8 mouse cellular contexts compared by ENCODE assay signal in the genomic region with DNA sequence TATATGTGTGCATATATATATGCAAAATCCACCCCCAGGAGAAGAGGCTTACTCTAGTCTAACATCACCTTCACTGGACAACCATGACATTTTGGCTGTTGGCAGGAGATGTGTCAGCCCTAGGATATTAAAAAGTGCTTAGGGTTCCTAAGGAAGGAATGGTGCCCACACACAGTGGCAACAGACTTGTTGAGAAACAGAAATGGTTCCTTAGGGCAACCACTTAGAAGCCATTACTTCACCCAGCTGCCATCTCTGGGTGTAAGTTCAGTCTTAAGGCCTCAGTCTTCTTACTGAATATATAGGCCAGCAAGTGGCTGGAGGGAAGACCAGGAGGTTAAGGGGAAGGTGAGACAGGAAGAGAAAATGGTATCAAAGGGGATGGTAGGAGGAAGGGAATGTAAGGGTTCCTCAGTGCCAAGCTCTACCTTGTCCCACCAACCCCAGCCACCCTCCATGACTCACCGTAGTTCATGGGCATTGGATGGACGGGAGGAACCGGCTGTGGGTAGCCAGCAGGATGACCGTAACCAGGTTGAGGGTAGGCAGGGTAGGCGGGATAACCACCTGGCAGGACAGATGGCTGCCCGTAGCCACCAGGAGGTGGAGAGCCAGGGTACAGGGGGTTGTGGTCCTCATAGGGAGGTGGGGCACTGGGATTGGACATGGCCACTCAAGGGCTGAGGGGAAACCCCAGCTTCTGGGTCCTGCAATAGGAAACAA. TPM values are rescaled to one million over a fixed set of nuclear protein-coding genes. Genes with fewer than 3 reads are reported as not detected.
DNase-seq lines count a peak whose midpoint lies in the region; ATAC-seq and TF ChIP-seq lines count a peak whose summit lies in the region.

No protein-coding gene starts in this region.

- no peak overlapping the region for H3K4me3 ChIP-seq in testis, adult 2 months (ENCODE audit: control insufficient read depth, low read depth, low read length)
- peak overlapping the region; percentile 8; the same call in 1 of the 2 replicates for H3K4me3 ChIP-seq in liver, embryonic 11.5 days (ENCODE audit: low read depth, low read length)

- H3K9ac ChIP-seq in liver, embryonic 11.5 days (ENCODE audit: low read depth, low read length), result peak overlapping the region; percentile 48; the same call in 1 of the 2 replicates

- TF ChIP-seq CTCF in testis, adult 2 months (IDR thresholded peaks at IDR 0.05; ENCODE audit: control insufficient read depth, insufficient read depth, insufficient replicate concordance, low read depth, low read length), result no peak

- H3K36me3 ChIP-seq in testis, adult 2 months (ENCODE audit: control insufficient read depth, insufficient read depth, low read length), result no peaks in the 10 kb centered on the region
- peaks cover 11% of the 10 kb centered on the region for H3K36me3 ChIP-seq in liver, embryonic 11.5 days (ENCODE audit: control insufficient read depth, insufficient read depth, low read length)

- no peak for TF ChIP-seq POLR2A in testis, adult 2 months (IDR thresholded peaks at IDR 0.05; ENCODE audit: control insufficient read depth, low read depth, low read length)

- 79% methylated on average over 6 of the region's 6 CpGs for WGBS in liver, embryonic 11.5 days

- ATAC-seq in liver, embryonic 11.5 days (replicated peaks; ENCODE audit: low FRiP score), result no peak

- H3K4me1 ChIP-seq in testis, adult 2 months (ENCODE audit: control insufficient read depth, insufficient read depth, low read length), result peaks cover 2% of the 10 kb centered on the region; the same call in 1 of the 2 replicates
- peaks cover 45% of the 10 kb centered on the region for H3K4me1 ChIP-seq in liver, embryonic 11.5 days (replicated peaks; ENCODE audit: control insufficient read depth, insufficient read depth, low read length)

- DNase-seq in cerebellum, adult 9-11 months, result peak; percentile 74
- DNase-seq in cerebellum, adult 11 months, result no peak
- no peak for DNase-seq in testis, postnatal 10 days (ENCODE audit: low spot score)
- no peak for DNase-seq in liver, embryonic 11.5 days (ENCODE audit: low spot score)
- DNase-seq in embryo, embryonic 10.5 days (ENCODE audit: low spot score), result no peak
- no peak for DNase-seq in yolk sac, embryonic 10.5 days (ENCODE audit: low spot score)
- DNase-seq in right cerebral cortex, postnatal 25 days, result no peak

- H3K27ac ChIP-seq in testis, adult 2 months (ENCODE audit: control insufficient read depth, insufficient read depth, low read depth, low read length), result peak overlapping the region; percentile 1
- peak overlapping the region; percentile 91 for H3K27ac ChIP-seq in liver, embryonic 11.5 days (ENCODE audit: low read depth, low read length)

- H3K27me3 ChIP-seq in testis, adult 2 months (ENCODE audit: control insufficient read depth, insufficient read depth, low read length), result no peaks in the 10 kb centered on the region
- no peaks in the 10 kb centered on the region for H3K27me3 ChIP-seq in liver, embryonic 11.5 days (replicated peaks; ENCODE audit: control insufficient read depth, insufficient read depth, low read length)

- no peaks in the 10 kb centered on the region for H3K9me3 ChIP-seq in liver, embryonic 11.5 days (ENCODE audit: control insufficient read depth, low read length)

- H3K4me2 ChIP-seq in liver, embryonic 11.5 days, result peak overlapping the region; percentile 72

RNA-seq across cellular contexts. Expression of gene Pnkd, which starts 10.2 kb away (rescaled TPM):
- 118 and 119 TPM in 2 replicates for polyA plus RNA-seq in testis, adult 2 months (2012; rRNA removed)
- polyA plus RNA-seq in liver, embryonic 11.5 days (2014; fragmentation: Nextera tagmentation; extraction: Ambion mirVana), result 79.7 and 84.3 TPM in 2 replicates

RNA-seq across cellular contexts. Expression of gene Aamp, which starts 10.4 kb away (rescaled TPM):
- polyA plus RNA-seq in testis, adult 2 months (2012; rRNA removed), result 1,529 and 1,552 TPM in 2 replicates
- 190 and 193 TPM in 2 replicates for polyA plus RNA-seq in liver, embryonic 11.5 days (2014; fragmentation: Nextera tagmentation; extraction: Ambion mirVana)

RNA-seq across cellular contexts. Expression of gene Tmbim1, which starts 10.5 kb away (rescaled TPM):
- polyA plus RNA-seq in testis, adult 2 months (2012; rRNA removed), result 6.3 TPM in 2 replicates
- 21.7 and 22.9 TPM in 2 replicates for polyA plus RNA-seq in liver, embryonic 11.5 days (2014; fragmentation: Nextera tagmentation; extraction: Ambion mirVana)

RNA-seq across cellular contexts. Expression of gene Gpbar1, which starts 16.5 kb away (rescaled TPM):
- polyA plus RNA-seq in testis, adult 2 months (2012; rRNA removed), result 0.10 and 0.16 TPM in 2 replicates
- 2.8 and 3.2 TPM in 2 replicates for polyA plus RNA-seq in liver, embryonic 11.5 days (2014; fragmentation: Nextera tagmentation; extraction: Ambion mirVana)

RNA-seq across cellular contexts. Expression of gene Arpc2, which starts 59.0 kb away (rescaled TPM):
- 98.3 and 107 TPM in 2 replicates for polyA plus RNA-seq in testis, adult 2 months (2012; rRNA removed)
- polyA plus RNA-seq in liver, embryonic 11.5 days (2014; fragmentation: Nextera tagmentation; extraction: Ambion mirVana), result 375 and 384 TPM in 2 replicates
